Mouse (Mus musculus) lung, embryonic 16.5 days (tissue): ENCODE measurements at regions not wholly inside any gene's neighbourhood (a gene's known extent, or its start where the extent isn't known, plus 50 kb on each side); places are given as distances from the start of the nearest gene placed in this dataset.

Experiments
- ATAC-seq: fragments of 200-750 bp; cut with Nextera tagmentation; 2 replicates; pipeline ENCODE4 v1.8.0; 2017; ENCODE audit warnings: low read depth, mild to moderate bottlenecking, moderate library complexity
- H3K27ac ChIP-seq: fragments of 300-500 bp; sonication (generic); 2 replicates; pipeline ENCODE4 v1.5.1; 2014; ENCODE audit warnings: mild to moderate bottlenecking, control low read depth, low read length
- H3K27me3 ChIP-seq: fragments of 300-500 bp; sonication (generic); 2 replicates; pipeline ENCODE4 v1.6.1; 2014; ENCODE audit warnings: low read depth, low read length, mixed read lengths; ENCODE audit not compliant: control insufficient read depth, insufficient read depth
- H3K36me3 ChIP-seq: fragments of 300-500 bp; sonication (generic); 2 replicates; pipeline ENCODE4 v1.6.1; 2014; ENCODE audit warnings: low read length; ENCODE audit not compliant: control insufficient read depth, insufficient read depth
- H3K4me1 ChIP-seq: fragments of 300-500 bp; sonication (generic); replicated peaks from 2 replicates; pipeline ENCODE4 v1.6.1; 2014; ENCODE audit warnings: low read length, mixed read lengths; ENCODE audit not compliant: control insufficient read depth, insufficient read depth
- H3K4me2 ChIP-seq: fragments of 300-500 bp; sonication (generic); 2 replicates; pipeline ENCODE4 v1.6.1; 2014; ENCODE audit warnings: low read depth, low read length, control low read depth
- H3K4me3 ChIP-seq: fragments of 300-500 bp; sonication (generic); 2 replicates; pipeline ENCODE4 v1.5.1; 2014; ENCODE audit warnings: mild to moderate bottlenecking, low read length, control low read depth
- H3K9ac ChIP-seq: fragments of 300-500 bp; sonication (generic); 2 replicates; pipeline ENCODE4 v1.6.1; 2014; ENCODE audit warnings: low read length, control low read depth
- H3K9me3 ChIP-seq: fragments of 300-500 bp; sonication (generic); 2 replicates; pipeline ENCODE4 v1.6.1; 2016; ENCODE audit warnings: low read length; ENCODE audit not compliant: control insufficient read depth
- WGBS: fragments of 180-500 bp; shearing (Covaris S2); extraction: QIAGEN DNeasy Blood & Tissue Kit; methylation state at CpG from one replicate; pipeline ENCODE4 v1.1.7; 2014; 5-methylcytosine and 5-hydroxymethylcytosine counted together

DNA sequence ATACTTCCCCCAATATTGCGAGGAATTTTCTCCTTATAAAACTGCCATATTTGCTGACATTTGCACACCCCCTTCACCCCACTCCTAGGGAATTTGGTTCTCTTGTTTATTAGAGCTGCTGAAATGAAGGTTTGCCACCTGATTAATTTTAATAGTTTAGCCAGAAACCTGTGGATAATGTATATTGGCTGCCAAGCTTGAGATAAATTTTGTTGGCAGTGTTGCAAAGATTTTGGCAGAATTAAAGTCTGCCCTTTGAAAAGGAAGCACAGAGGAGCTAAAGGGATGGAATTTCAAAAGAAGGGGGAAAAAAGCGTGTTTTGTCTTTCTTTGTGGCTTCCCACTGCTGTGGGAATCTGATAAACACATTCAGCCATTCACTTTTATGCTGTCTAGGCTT lies 354.6 kb upstream of the Car10 start:
- no peak for ATAC-seq
- no peak overlapping the region for H3K4me3 ChIP-seq
- no peak overlapping the region for H3K4me2 ChIP-seq
- no peaks in the 10 kb centered on the region for H3K4me1 ChIP-seq
- no peak overlapping the region for H3K27ac ChIP-seq
- H3K9ac ChIP-seq = no peak overlapping the region
- H3K9me3 ChIP-seq = no peaks in the 10 kb centered on the region
- no peaks in the 10 kb centered on the region for H3K27me3 ChIP-seq
- no peaks in the 10 kb centered on the region for H3K36me3 ChIP-seq
- WGBS = 37% methylated on average over 2 of the region's 2 CpGs

DNA sequence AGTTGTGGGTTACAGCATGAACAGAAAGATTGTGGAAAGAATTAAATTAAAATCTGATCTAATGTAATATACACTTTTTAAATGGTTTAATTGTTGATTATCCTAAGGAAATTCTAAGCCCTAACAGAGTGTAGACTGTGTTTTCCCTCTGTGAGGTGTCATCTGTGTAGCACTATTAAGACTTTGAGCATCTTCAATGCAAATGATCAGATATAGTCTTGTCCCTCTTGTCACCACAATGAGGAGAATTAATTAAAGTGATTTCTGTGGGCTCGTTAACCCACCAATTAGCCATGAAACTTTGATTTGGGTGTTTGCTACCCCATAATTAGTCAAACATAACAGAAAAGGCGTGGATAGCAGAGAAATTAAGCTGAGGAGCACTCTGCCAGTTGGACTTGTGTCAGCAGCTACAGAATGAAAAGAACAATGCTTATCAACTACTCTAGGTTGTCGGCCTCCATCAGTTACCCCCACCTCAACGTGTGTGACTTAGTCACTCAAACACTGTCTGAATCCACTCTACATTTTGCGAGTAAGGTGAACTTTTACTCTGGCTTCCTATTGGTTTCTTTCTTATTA lies 339.4 kb upstream of the Car10 start:
- no peaks in the 10 kb centered on the region for H3K9me3 ChIP-seq
- no peak overlapping the region for H3K4me2 ChIP-seq
- H3K36me3 ChIP-seq = no peaks in the 10 kb centered on the region
- H3K4me3 ChIP-seq = no peak overlapping the region
- no peak for ATAC-seq
- no peaks in the 10 kb centered on the region for H3K4me1 ChIP-seq
- H3K9ac ChIP-seq = no peak overlapping the region
- WGBS = 66% methylated on average over 5 of the region's 5 CpGs
- H3K27ac ChIP-seq = no peak overlapping the region
- no peaks in the 10 kb centered on the region for H3K27me3 ChIP-seq

DNA sequence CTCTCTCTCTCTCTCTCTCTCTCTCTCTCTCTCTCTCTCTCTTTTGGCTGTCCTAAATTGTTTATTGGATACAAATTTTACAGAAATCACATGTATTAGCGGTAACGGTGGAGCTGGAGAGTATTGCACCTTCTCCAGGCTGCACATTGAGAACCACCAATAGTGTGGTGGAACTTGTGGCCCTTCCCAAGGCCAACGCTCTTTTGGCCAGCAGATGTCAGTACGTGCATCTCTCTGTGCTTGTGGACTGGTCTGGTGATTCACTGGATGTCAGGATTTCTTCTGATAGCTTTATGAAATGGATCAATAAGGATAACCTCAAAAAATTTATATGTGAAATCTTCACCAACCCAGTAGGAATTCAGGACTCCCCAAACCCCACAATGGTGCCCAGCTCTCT lies 327.9 kb upstream of the Car10 start:
- Histone ChIP-seq H3K4me3 (no peak overlapping the region), H3K4me1 (no peaks in the 10 kb centered on the region), H3K4me2 (no peak overlapping the region), H3K9me3 (no peaks in the 10 kb centered on the region), H3K27me3 (no peaks in the 10 kb centered on the region), H3K27ac (no peak overlapping the region), H3K36me3 (no peaks in the 10 kb centered on the region), H3K9ac (no peak overlapping the region)
- no peak for ATAC-seq
- 85% methylated on average over 4 of the region's 4 CpGs for WGBS

DNA sequence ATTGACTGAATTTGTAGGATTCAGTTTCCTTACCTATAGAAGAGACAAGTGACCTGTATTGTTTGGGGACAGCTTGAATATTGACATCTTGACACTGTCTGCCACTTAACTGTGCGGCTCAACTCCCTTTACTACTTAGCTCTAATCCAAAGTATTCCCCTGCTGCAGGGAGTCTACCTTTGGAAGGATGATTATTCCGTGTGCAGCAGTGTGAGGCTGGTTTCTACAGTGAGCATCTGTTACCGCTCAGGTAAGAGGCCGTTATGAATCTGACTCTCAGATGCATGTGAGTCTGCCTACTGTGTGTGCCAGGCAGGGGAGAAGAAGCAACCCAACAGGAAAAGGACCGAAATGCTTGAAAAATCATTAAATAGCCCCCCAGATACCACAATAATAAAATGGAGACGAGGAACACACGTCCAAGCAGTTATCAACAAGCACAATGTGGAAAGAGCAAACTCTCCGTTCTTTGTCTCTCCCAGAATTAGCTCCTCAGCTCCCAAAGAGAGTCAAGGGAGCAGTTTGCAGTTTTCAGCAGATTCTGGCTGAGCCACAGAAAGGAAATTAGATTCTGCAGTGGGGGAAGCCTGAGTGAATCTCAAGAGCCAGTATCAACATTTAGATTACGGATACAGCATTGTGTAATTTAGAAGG lies 324.8 kb upstream of the Car10 start:
- WGBS = 51% methylated on average over 9 of the region's 9 CpGs
- 0 out of 2 replicates have a peak overlapping the region, but pooled peaks have one; percentile 3 for H3K27ac ChIP-seq
- no peaks in the 10 kb centered on the region for H3K9me3 ChIP-seq
- no peaks in the 10 kb centered on the region for H3K4me1 ChIP-seq
- no peak overlapping the region for H3K4me3 ChIP-seq
- H3K36me3 ChIP-seq = no peaks in the 10 kb centered on the region
- H3K4me2 ChIP-seq = peak overlapping the region; percentile 20; the same call in 1 of the 2 replicates
- H3K27me3 ChIP-seq = no peaks in the 10 kb centered on the region
- no peak overlapping the region for H3K9ac ChIP-seq
- no peak for ATAC-seq

DNA sequence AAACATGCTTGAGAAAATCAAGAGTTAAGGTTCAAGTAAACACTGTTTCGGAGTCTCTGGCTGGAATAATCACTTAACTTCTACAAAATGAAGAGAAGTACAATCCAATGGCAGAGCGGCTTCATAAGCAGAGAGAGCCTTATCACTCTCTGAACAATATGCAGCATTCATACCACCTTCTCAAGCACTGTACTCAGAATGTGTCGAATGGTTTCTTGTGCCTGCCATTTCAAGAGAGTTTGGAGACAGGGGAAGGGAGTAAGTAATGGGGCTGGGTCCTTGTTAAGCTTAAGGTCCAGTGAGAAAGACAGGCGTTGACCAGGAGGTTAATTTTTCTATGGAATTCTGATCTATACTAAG lies 324.3 kb upstream of the Car10 start:
- Histone ChIP-seq H3K4me2 (no peak overlapping the region), H3K36me3 (no peaks in the 10 kb centered on the region), H3K9me3 (no peaks in the 10 kb centered on the region), H3K27me3 (no peaks in the 10 kb centered on the region), H3K4me3 (no peak overlapping the region), H3K27ac (no peak overlapping the region), H3K9ac (no peak overlapping the region), H3K4me1 (no peaks in the 10 kb centered on the region)
- WGBS = 41% methylated on average over 4 of the region's 4 CpGs
- peak; percentile 61 for ATAC-seq

DNA sequence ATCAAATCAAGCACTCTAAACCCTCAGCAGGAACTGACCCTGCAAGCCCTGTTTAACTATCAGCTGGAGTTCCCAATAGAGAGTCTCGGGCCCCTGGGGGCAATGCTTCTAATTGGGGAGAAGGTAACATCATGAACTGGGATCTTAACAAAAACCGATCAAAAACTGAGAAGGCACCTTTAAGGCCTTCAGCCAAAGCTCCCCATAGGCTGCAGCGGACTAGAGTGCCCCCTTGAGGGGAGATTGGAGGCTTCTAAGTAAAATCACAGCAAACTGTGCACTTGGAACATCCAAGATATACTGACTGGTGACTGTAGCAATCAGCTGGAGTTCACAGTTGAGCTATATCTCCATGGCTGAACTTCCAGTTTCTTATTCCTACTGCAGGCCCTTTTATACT lies 323.0 kb upstream of the Car10 start:
- WGBS = 17% methylated on average over 3 of the region's 3 CpGs
- H3K27ac ChIP-seq = no peak overlapping the region

DNA sequence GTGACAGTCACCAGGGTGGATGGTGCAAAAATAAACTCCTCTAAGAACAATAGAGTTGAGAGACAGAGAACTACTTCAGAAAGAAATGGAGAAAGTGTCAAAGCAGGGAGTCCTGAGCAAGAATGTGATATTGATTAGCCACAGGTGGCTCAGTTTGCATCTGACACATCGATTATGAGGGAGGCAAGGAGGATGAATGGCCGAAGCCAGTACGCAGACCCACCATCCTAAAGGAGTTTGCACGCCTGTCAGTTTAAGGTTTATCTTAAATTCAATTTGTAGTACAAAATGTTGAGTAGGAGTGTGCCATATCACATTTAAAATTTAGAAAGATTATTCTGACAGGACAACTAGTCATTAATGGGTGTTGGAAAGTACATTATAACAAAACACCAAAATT lies 298.6 kb upstream of the Car10 start:
- no peak for ATAC-seq
- WGBS = 80% methylated on average over 4 of the region's 4 CpGs
- Histone ChIP-seq H3K9me3 (no peaks in the 10 kb centered on the region), H3K9ac (no peak overlapping the region), H3K4me3 (no peak overlapping the region), H3K4me2 (no peak overlapping the region), H3K4me1 (no peaks in the 10 kb centered on the region), H3K27ac (no peak overlapping the region), H3K27me3 (no peaks in the 10 kb centered on the region), H3K36me3 (no peaks in the 10 kb centered on the region)

More for the DNA sequence above, 323.0 kb upstream of the Car10 start:
- H3K4me2 ChIP-seq = no peak overlapping the region
- no peaks in the 10 kb centered on the region for H3K4me1 ChIP-seq
- ATAC-seq = no peak
- H3K9me3 ChIP-seq = no peaks in the 10 kb centered on the region
- no peak overlapping the region for H3K9ac ChIP-seq
- H3K36me3 ChIP-seq = no peaks in the 10 kb centered on the region
- no peaks in the 10 kb centered on the region for H3K27me3 ChIP-seq
- H3K4me3 ChIP-seq = no peak overlapping the region
